Mouse (Mus musculus): ENCODE results near the gene Farp1. TPM values are rescaled to one million over a fixed set of nuclear protein-coding genes. Genes with fewer than 3 reads are reported as not detected.
A peak's percentile ranks its signal among the peaks of the same experiment; 100 is the strongest.

Gene Farp1
- 23.3 and 24.8 TPM in 2 replicates for polyA plus RNA-seq (2015; fragmentation: Nextera tagmentation; extraction: Ambion mirVana)

GRCm38 (mm10) chr14:121034973-121035662, at the start of gene Farp1:
Farp1 (plus strand) TSS chr14:121035200.
- Histone ChIP-seq H3K9me3 (no peaks in the 10 kb centered on the region), H3K9ac (peak within 1 kb of the TSS; percentile 94), H3K36me3 (no peaks in the 10 kb centered on the region), H3K27ac (peak within 1 kb of the TSS; percentile 89), H3K4me3 (peak within 1 kb of the TSS; percentile 85), H3K4me1 (replicated peaks) (peaks cover 35% of the 10 kb centered on the region), H3K27me3 (peaks cover 24% of the 10 kb centered on the region), H3K4me2 (peak within 1 kb of the TSS; percentile 86)
- ATAC-seq (ENCODE audit: low FRiP score): peak; percentile 94
- 1% methylated on average over 59 of the region's 61 CpGs for WGBS

GRCm38 (mm10) chr14:120989126-120989525, 45.9 kb upstream of the Farp1 start:
- Histone ChIP-seq H3K36me3 (no peaks in the 10 kb centered on the region), H3K4me2 (no peak overlapping the region), H3K27ac (no peak overlapping the region), H3K4me3 (no peak overlapping the region), H3K9ac (no peak overlapping the region), H3K4me1 (replicated peaks) (no peaks in the 10 kb centered on the region), H3K27me3 (no peaks in the 10 kb centered on the region), H3K9me3 (0 out of 2 replicates have a peak, but pooled peaks cover 3% of the 10 kb centered on the region)
- ATAC-seq (ENCODE audit: low FRiP score): no peak
- WGBS: 58% methylated on average over 6 of the region's 6 CpGs

- Histone ChIP-seq H3K4me2 (no peak overlapping the region), H3K4me3 (no peak overlapping the region), H3K36me3 (no peaks in the 10 kb centered on the region), H3K27me3 (no peaks in the 10 kb centered on the region), H3K4me1 (replicated peaks) (no peaks in the 10 kb centered on the region), H3K27ac (no peak overlapping the region), H3K9me3 (no peaks in the 10 kb centered on the region), H3K9ac (no peak overlapping the region)
- 88% methylated on average over 5 of the region's 5 CpGs for WGBS
- no peak for ATAC-seq (ENCODE audit: low FRiP score)
Observed at GRCm38 (mm10) chr14:120997686-120998085, 37.3 kb upstream of the Farp1 start.

GRCm38 (mm10) chr14:121000561-121001340, 34.2 kb upstream of the Farp1 start:
- no peak overlapping the region for H3K27ac ChIP-seq
- H3K4me2 ChIP-seq: no peak overlapping the region
- no peaks in the 10 kb centered on the region for H3K9me3 ChIP-seq
- H3K36me3 ChIP-seq: no peaks in the 10 kb centered on the region
- H3K4me3 ChIP-seq: no peak overlapping the region
- no peak for ATAC-seq (ENCODE audit: low FRiP score)
- H3K9ac ChIP-seq: no peak overlapping the region
- no peaks in the 10 kb centered on the region for H3K27me3 ChIP-seq
- 49% methylated on average over 12 of the region's 12 CpGs for WGBS
- no peaks in the 10 kb centered on the region for H3K4me1 ChIP-seq (replicated peaks)

DNA sequence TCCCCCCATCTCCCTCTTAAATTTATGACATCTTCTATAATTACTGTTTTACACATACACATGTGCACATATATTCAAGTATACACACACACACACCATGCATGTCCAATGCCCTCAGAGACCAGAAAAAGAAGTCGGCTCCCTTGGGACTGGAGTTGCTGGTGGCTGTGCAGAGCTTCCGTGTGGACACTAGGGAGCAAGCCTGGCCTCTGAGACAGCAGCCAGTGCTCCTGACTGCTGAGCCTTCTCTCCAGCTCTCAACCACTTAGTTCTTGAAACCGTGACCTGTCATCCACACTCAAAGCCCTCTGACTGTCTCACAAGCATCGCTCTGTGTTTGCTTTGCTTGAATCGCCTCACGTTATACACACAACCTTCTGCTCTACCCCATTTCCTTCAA, 29.4 kb upstream of the Farp1 start:
- Histone ChIP-seq H3K4me3 (no peak overlapping the region), H3K27me3 (no peaks in the 10 kb centered on the region), H3K4me2 (no peak overlapping the region), H3K9me3 (no peaks in the 10 kb centered on the region), H3K9ac (no peak overlapping the region), H3K27ac (no peak overlapping the region), H3K36me3 (no peaks in the 10 kb centered on the region), H3K4me1 (replicated peaks) (no peaks in the 10 kb centered on the region)
- 92% methylated on average over 6 of the region's 6 CpGs for WGBS
- no peak for ATAC-seq (ENCODE audit: low FRiP score)

GRCm38 (mm10) chr14:121006021-121006420, 29.0 kb upstream of the Farp1 start:
- no peak for ATAC-seq (ENCODE audit: low FRiP score)

GRCm38 (mm10) chr14:121015114-121015690, 19.8 kb upstream of the Farp1 start:
- ATAC-seq (ENCODE audit: low FRiP score): no peak
- WGBS: 89% methylated on average over 2 of the region's 2 CpGs
- no peak overlapping the region for H3K4me2 ChIP-seq

More at GRCm38 (mm10) chr14:121006021-121006420, 29.0 kb upstream of the Farp1 start:
- no peak overlapping the region for H3K9ac ChIP-seq
- H3K4me2 ChIP-seq: no peak overlapping the region
- H3K36me3 ChIP-seq: no peaks in the 10 kb centered on the region
- no peak overlapping the region for H3K27ac ChIP-seq
- WGBS: 94% methylated on average over 8 of the region's 8 CpGs
- no peaks in the 10 kb centered on the region for H3K27me3 ChIP-seq
- no peaks in the 10 kb centered on the region for H3K9me3 ChIP-seq
- no peaks in the 10 kb centered on the region for H3K4me1 ChIP-seq (replicated peaks)
- H3K4me3 ChIP-seq: no peak overlapping the region

DNA sequence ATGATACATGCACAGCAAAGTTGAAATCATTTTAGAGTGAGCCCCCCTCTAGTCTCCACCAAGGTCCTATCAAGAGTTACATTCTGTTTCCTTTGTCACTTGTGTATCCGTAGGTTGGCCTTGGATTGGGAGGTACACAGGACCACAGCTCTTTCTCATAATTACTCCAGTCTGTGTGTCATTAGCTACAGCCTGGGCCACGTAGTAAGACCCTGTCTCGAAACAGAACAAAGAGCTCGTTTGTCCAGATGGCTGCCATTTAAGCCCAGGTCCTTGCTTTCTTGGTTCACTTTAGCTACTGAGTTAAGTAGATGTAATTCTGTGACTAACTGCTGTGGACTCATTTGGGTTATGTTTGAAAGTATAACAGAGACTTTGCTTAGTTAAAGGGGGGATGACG, 12.6 kb upstream of the Farp1 start:
- no peak for ATAC-seq (ENCODE audit: low FRiP score)
- H3K9ac ChIP-seq: no peak overlapping the region
- H3K4me2 ChIP-seq: no peak overlapping the region
- H3K27me3 ChIP-seq: no peaks in the 10 kb centered on the region
- H3K27ac ChIP-seq: no peak overlapping the region
- H3K36me3 ChIP-seq: no peaks in the 10 kb centered on the region
- 79% methylated on average over 5 of the region's 5 CpGs for WGBS
- no peaks in the 10 kb centered on the region for H3K4me1 ChIP-seq (replicated peaks)
- no peak overlapping the region for H3K4me3 ChIP-seq
- peaks cover 6% of the 10 kb centered on the region for H3K9me3 ChIP-seq

More at GRCm38 (mm10) chr14:121015114-121015690, 19.8 kb upstream of the Farp1 start:
- Histone ChIP-seq H3K27me3 (no peaks in the 10 kb centered on the region), H3K36me3 (no peaks in the 10 kb centered on the region), H3K4me1 (replicated peaks) (no peaks in the 10 kb centered on the region), H3K9me3 (peaks cover 6% of the 10 kb centered on the region), H3K9ac (no peak overlapping the region), H3K27ac (no peak overlapping the region), H3K4me3 (no peak overlapping the region)

DNA sequence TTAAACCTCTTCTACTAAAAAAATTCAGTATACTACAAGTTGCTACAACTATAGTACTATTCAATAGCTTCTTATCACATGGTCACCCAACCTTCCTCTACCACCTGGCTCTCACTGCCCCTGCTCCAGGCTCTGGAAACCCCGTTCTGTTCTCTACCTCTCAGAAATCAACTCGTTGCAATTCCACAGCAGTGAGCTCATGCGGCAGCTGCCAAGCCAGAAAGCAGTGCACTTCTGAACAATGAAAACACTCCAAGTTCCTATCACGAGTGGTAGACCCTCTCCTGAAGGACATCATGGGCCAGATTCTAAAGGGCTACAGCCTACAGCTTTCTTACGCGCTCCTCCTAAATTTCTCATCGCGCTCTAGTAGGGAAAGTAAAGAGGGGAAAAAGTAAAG, 9.6 kb upstream of the Farp1 start:
- H3K27me3 ChIP-seq: no peaks in the 10 kb centered on the region
- no peak overlapping the region for H3K27ac ChIP-seq
- WGBS: 88% methylated on average over 8 of the region's 8 CpGs
- H3K4me3 ChIP-seq: no peak overlapping the region
- H3K9ac ChIP-seq: no peak overlapping the region
- H3K36me3 ChIP-seq: no peaks in the 10 kb centered on the region
- no peak overlapping the region for H3K4me2 ChIP-seq
- H3K9me3 ChIP-seq: no peaks in the 10 kb centered on the region
- no peaks in the 10 kb centered on the region for H3K4me1 ChIP-seq (replicated peaks)
- no peak for ATAC-seq (ENCODE audit: low FRiP score)

- Histone ChIP-seq H3K4me1 (replicated peaks) (peaks cover 11% of the 10 kb centered on the region), H3K4me3 (no peak overlapping the region), H3K27ac (no peak overlapping the region), H3K4me2 (no peak overlapping the region), H3K36me3 (no peaks in the 10 kb centered on the region), H3K9ac (no peak overlapping the region), H3K27me3 (peaks cover 24% of the 10 kb centered on the region), H3K9me3 (no peaks in the 10 kb centered on the region)
- WGBS: 84% methylated on average over 2 of the region's 2 CpGs
- no peak for ATAC-seq (ENCODE audit: low FRiP score)
Observed at GRCm38 (mm10) chr14:121031396-121031795, 3.6 kb upstream of the Farp1 start.

DNA sequence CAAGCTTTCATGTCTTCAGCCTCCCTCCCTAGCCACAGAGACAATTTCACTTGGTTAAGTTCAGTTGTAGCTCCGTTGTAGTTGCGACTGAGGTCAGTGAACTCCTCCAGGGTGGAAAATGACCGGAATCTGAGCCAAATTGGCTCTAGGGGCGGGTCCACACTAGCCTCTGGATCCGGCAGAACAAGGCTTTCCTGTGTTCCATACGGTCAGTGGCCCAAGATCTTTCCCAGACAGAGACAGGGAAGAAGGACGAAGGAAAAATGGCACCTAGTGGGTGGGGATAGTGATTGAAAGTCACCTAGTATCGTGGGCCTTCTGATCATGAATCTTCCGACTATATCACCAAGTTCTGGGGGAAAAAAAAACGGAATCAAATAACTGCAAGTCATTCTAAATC, 475 bp upstream of the Farp1 start:
- Histone ChIP-seq H3K4me3 (peak overlapping the region; percentile 85), H3K9ac (peak overlapping the region; percentile 94), H3K36me3 (no peaks in the 10 kb centered on the region), H3K4me1 (replicated peaks) (peaks cover 35% of the 10 kb centered on the region), H3K4me2 (peak overlapping the region; percentile 86), H3K27ac (0 out of 2 replicates have a peak overlapping the region, but pooled peaks have one; percentile 89), H3K9me3 (no peaks in the 10 kb centered on the region), H3K27me3 (peaks cover 24% of the 10 kb centered on the region)
- 18% methylated on average over 10 of the region's 10 CpGs for WGBS
- ATAC-seq (ENCODE audit: low FRiP score): no peak

- WGBS: under 1% methylated on average over 55 of the region's 100 CpGs
- Histone ChIP-seq H3K4me3 (peak overlapping the region; percentile 85), H3K4me1 (replicated peaks) (peaks cover 35% of the 10 kb centered on the region), H3K36me3 (no peaks in the 10 kb centered on the region), H3K4me2 (peak overlapping the region; percentile 86), H3K9ac (peak overlapping the region; percentile 94), H3K9me3 (no peaks in the 10 kb centered on the region), H3K27me3 (peaks cover 24% of the 10 kb centered on the region), H3K27ac (peak overlapping the region; percentile 89)
- ATAC-seq (ENCODE audit: low FRiP score): peak; percentile 81
Observed at GRCm38 (mm10) chr14:121035663-121036473, 868 bp downstream of the Farp1 start.

All from hindbrain, embryonic 13.5 days (tissue).